19 mouse cellular contexts compared by ENCODE assay signal in the genomic region with DNA sequence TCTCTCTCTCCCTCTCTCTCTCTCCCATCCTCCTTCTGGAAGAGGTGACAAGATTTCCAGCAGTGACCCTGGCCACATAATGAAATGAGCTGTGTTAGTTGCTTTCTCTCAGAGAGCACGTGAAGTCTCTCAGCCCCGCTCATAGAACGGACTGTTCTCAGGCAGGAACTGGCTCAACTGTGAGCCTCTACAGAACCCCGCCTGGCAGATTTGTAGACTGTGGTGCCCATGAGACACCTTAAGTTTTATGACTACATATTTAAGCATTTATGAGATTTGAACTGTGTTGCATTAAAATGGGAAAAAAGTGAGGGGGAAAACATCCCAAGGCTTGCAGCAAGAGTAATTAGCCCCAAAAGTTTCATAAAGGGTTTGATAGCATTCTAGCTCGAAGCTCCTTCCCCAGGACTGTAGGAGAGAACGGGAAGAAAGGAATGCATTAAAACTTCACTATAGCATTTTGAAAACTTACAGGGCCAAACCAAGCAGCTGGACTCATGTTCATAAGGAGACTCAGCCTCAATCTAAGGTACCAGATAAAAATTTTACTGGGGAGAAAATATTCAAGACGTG.
"Had no signal": no experiment of that assay in that cellular context is flagged by ENCODE, and none has a peak within 500 bp of the region (broad histone marks: within the 10 kb centered on the region; RNA-seq: fewer than 3 reads in every experiment).

No protein-coding gene starts in this region.

- H3K4me1 ChIP-seq: liver, embryonic 13.5 days; liver, embryonic 15.5 days; midbrain, embryonic 10.5 days; midbrain, embryonic 12.5 days; neural tube, embryonic 12.5 days had no signal

- DNase-seq: liver, embryonic 13.5 days; liver, postnatal 0 days; lung, adult 2 months; lung, postnatal 4 days; midbrain, embryonic 14.5 days; right cerebral cortex, postnatal 14 days; right cerebral cortex, postnatal 4 days; spleen, adult 18-20 months; thymus, adult 18-20 months; thymus, postnatal 14 days; thymus, postnatal 36 days had no signal

- H3K9ac ChIP-seq: liver, embryonic 13.5 days; liver, embryonic 15.5 days; liver, postnatal 0 days; lung, embryonic 15.5 days; midbrain, embryonic 12.5 days; neural tube, embryonic 12.5 days had no signal

- H3K9me3 ChIP-seq: liver, embryonic 13.5 days; liver, embryonic 15.5 days; lung, embryonic 15.5 days; midbrain, embryonic 10.5 days; midbrain, embryonic 12.5 days; neural tube, embryonic 12.5 days had no signal

- H3K4me2 ChIP-seq: liver, embryonic 13.5 days; liver, embryonic 15.5 days; lung, embryonic 15.5 days; midbrain, embryonic 12.5 days; neural tube, embryonic 12.5 days had no signal

- H3K4me3 ChIP-seq: liver, embryonic 13.5 days; liver, embryonic 15.5 days; lung, embryonic 15.5 days; midbrain, embryonic 10.5 days; midbrain, embryonic 12.5 days; myocyte; neural tube, embryonic 12.5 days had no signal

- ATAC-seq: liver, postnatal 0 days; lung, postnatal 0 days; midbrain, embryonic 16.5 days had no signal

- H3K27me3 ChIP-seq: liver, embryonic 13.5 days; liver, embryonic 15.5 days; lung, embryonic 15.5 days; midbrain, embryonic 12.5 days; neural tube, embryonic 12.5 days had no signal

- H3K36me3 ChIP-seq: liver, embryonic 13.5 days; liver, embryonic 15.5 days; lung, embryonic 15.5 days; midbrain, embryonic 10.5 days; midbrain, embryonic 12.5 days; neural tube, embryonic 12.5 days had no signal

- H3K27ac ChIP-seq: liver, embryonic 13.5 days; liver, embryonic 15.5 days; lung, embryonic 15.5 days; midbrain, embryonic 10.5 days; midbrain, embryonic 12.5 days; neural tube, embryonic 12.5 days had no signal
